Mouse (Mus musculus): ENCODE measurements around the gene P3h4. TPM values are rescaled to one million over a fixed set of nuclear protein-coding genes. Genes with fewer than 3 reads are reported as not detected.
"Not testable (repeated sequence)": the region's sequence is repeated elsewhere in the genome, so short reads cannot be mapped to it uniquely, and the experiment has no call there.

P3h4 gene
- total RNA-seq, 1 experiment from 2014 or later: 29.4 TPM

DNA sequence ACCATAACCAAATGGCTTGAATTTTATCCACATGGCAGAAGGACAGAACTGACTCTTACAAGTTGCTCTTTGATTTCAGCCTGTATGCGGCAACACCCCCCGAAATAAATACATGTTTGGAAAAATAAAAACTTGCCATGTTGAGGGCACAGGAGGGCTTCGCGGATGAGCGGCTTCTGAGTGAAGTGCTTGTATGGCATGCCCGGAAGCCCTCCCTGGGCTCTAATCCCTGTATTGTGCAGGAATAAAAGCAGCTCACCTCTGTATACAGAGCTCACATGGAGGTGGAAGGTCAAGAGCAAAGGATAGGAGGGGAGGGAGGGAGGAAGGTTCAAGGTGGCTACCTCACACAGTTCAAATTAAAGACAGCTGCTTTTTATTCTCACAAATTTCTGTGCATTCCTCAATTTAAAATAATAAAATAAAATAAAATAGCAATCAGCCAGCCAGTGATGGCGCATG, 22.7 kb downstream of the P3h4 start:
- DNase-seq: no peak

DNA sequence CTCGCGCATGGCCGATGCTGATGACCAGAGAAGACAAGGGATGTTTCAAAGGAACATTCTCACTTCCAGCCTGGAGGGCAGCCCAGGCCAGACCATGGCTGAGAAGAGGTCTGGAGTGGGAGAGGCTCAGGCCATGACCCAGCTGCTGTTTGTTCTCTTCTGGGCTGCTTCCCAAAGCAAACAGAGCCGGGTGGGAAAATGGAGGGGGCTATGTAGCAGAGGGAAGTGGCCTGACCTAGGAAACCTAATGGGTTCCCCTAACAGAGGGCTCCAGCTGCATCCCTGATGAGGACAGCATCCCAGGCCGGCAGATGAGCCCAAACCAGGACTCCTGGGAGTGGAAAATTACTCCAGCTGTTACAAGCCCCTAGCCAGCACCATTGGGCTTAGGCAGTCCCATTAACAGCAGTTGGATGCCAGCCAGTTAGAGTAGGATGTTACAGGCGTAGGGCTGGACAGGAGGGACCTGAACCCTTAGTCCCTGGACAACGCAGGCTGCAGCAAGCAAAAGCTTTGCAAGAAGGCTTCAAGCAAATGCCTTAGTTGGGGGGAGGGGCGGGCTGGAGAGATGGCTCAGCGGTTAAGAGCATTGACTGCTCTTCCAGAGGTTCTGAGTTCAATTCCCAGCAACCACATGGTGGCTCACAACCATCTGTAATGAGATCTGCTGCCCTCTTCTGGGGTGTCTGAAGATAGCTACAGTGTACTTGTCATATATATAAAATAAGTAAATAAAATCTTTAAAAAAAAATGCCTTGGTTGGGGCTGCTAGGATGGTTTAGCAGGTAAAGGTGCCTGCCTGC, 23.4 kb downstream of the P3h4 start:
- peak; percentile 40 for DNase-seq

- DNase-seq: no peak
Observed at GRCm38 (mm10) chr11:100389931-100390445, 24.6 kb downstream of the P3h4 start.

- peak; percentile 66 for DNase-seq
Observed at GRCm38 (mm10) chr11:100388588-100388987, 26.0 kb downstream of the P3h4 start.

- DNase-seq: no peak
Observed at GRCm38 (mm10) chr11:100387589-100388375, 26.9 kb downstream of the P3h4 start.

DNA sequence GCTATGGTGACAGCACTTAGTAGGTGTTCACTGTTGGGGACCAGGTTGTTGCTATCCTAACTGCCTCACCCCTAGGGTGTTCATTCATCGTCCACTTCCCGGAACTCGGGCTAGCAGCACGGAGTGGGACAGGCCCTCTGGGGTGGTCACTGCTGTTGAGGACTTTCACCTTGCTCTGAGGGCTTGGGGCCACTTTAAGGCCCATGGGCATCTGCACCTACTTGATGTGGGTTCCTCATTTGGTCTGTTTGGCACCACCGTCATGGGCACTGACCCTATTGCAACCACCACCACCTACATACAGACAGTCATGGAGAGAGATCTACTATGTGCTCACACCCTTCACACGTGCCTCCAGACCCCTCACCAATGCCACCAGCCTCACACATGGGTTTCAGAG, 27.5 kb downstream of the P3h4 start:
- DNase-seq: no peak

DNA sequence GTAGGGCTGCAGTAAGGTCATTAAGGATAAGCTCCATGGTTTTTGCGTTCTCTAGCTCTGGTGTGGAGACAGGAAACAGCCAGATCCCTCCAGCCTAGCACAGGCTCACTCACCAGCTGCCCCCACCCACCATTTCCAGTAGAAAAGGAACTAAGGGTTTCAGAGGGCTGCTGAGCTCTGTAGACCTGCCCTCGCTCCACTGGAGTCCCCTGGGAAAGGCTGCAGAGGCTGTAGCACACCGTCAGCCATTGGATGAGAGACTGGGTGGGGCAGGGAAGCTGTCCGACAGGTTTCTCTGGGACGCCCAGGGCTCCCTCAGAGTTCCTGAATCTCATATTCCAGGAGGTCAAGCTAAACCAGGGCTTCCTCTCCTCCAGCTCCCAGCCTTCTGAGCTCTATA, 28.1 kb downstream of the P3h4 start:
- no peak for DNase-seq

GRCm38 (mm10) chr11:100385016-100385415, 29.6 kb downstream of the P3h4 start:
- no peak for DNase-seq

GRCm38 (mm10) chr11:100382682-100383081, 32.0 kb downstream of the P3h4 start:
- DNase-seq: no peak

DNA sequence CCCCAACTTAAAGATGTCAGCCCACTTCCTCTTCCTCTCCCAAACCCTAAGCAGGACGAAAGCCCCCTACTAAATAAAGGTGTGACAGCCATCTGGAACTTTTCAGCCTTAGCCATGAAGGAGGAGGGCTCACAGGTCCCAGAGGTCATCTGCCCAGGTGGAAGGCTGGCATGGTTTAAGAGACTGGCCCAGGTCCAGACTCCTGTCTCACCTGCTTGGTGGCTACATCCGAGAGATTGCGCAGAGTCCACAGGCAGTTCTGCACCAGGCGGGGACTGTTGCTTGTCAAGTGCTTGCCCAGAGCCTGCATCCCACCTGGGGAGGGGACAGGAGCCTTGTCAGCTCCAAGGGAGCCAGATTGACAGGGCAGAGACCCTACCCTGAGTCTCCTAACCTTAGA, 35.3 kb downstream of the P3h4 start:
- DNase-seq: no peak

DNA sequence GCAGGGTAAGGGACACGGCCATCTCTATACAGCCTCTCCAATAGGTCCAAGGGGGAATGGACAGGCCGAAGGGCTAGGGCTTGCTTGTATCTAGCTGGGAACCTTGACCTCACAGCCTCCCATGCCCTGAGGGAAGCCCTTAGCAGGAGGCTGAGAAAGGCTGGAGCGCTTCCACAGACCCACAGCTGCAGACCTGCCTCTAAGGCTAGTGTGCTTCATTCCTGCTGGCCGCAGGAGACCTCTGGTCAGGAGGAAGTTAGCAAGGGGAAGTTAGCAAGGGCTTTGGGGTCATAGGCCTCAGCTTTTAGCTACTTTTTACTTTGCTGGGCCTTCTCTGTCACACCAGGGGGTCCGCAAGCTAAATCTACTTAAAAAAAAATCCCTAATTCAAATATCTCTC, 36.2 kb downstream of the P3h4 start:
- no peak for DNase-seq

DNA sequence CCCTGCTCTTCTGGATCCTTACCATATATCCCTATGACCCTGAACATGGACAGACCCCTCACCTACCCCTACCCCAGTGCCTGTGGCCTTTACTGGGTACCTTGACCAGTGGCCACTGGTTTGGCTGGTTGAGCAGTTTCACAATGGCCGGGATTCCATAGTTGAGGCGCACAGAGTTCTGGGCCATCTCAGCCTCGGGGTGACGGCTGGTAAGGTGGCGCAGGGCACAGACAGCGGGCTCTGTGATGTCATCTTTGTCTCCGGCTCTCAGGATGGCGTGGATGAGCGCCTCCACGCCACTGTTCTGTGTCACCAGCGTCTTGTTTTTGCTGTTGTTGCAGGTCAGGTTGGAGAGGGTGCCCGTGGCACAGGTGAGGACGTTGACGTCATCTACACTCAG, 36.6 kb downstream of the P3h4 start:
- DNase-seq: no peak

- no peak for DNase-seq
Observed at GRCm38 (mm10) chr11:100376746-100377389, 37.8 kb downstream of the P3h4 start.

DNA sequence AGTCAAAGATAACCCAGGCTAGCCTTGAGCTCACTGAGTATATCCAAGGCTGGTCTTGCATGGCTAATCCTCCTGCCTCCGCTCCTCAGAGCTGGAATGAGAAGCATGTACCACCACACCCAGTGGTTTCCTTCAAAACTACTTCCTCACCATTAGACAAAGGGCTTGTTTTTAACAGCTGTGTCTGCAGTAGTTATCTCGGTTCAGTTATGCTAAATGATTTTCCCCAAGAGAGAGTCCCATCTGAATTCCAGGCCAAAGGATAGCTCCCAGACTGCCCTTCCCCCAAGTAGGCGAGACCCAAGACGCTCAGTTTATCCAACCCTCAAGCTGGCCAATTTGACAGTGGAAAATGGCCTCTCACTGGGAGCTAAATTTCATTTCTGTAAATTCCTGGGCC, 38.6 kb downstream of the P3h4 start:
- no peak for DNase-seq

- DNase-seq: no peak
Observed at GRCm38 (mm10) chr11:100375127-100375526, 39.5 kb downstream of the P3h4 start.

DNA sequence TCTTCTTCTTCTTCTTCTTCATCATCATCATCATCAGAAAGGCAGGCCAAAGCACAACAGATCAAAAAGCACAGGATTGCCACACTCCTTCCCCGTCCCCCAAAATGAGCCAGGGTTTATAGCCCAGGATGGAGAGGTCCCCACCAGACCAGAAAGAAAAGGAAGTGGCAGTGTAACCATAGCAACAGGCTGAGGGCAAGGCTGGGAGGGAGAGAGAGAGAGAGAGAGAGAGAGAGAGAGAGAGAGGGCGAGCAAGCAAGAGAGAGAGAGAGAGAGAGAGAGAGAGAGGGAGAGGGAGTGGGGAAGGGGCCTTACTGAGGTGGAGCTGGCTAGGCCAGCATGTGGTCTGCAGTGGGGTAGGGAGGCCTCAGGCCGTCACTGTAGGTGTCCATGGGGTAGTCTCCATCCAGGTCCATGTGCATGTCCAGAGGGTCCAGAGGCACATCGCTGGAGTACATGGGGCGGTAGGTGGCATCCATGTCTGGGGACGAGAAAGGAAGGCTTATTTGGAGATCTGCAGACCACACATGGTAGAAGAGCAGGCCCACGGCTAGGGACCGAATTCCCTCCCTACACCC, 42.6 kb downstream of the P3h4 start:
- DNase-seq: no peak

GRCm38 (mm10) chr11:100369822-100370221, 44.8 kb downstream of the P3h4 start:
- no peak for DNase-seq

GRCm38 (mm10) chr11:100369145-100369544, 45.5 kb downstream of the P3h4 start:
- no peak for DNase-seq

DNA sequence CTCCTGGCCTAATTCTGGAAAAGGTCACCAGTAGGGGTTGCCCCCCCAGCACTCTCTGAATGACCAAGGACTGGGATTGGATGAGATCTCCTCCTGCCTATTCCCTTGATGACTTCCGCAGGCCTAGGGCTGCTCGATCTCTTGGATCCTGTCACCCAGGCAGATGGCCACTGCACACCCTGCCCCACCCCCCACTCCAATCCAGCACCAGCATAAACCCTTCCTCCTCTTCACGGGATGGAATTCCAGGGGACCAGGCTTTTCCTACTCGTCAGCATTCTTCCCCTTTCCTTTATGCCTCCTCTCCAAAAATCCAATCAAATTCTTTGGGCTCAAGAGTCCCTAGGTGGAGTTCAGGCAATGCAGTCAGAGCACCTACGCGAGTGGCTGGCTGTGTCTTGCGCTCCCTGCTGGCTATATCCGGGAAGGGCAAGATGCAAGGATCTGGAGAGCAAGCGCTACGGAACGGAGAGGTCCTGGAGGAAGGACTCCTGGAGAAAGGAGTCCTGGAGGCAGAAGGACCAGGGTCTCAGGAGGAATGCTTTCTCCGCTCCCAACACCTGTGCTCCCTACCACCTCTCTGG, 51.6 kb downstream of the P3h4 start:
- DNase-seq: peak; percentile 71

DNA sequence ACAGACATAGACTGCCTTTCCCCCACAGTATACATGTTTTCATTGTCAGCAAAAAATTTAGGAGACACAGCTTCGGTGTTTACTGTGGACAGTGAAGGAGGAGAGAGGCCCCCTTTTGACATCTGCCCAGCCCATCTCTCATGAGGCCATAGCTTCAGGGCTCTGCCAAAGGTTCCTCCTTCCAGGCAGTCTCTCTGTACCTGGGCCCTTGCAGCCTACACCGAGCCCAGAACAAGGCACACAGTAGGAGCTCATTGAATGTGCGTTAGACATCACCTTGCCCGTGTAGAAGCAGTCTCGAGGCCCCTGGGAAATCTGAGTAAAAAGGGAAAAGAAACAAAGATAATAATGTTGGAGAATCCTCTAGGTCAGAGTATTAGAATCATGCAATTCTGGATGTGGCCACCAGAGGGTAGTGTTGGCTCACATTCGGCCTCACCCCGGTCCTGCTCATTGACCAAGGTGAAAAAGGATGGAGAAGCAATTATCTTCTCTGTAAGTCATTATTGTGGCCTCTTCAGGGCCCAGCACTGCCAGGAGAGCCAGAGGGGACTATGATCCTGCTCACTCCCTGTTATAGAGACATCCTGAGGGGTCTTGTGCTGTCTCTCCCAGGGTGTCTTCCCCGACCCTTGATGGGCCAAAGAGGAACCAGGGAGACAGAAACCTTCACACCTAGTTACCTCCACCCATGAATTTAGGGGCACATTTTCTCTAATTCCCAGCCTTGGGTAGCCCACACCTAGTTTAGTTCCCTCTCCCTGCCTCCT, 52.2 kb downstream of the P3h4 start:
- DNase-seq: peak; percentile 71

- DNase-seq: not testable (repeated sequence)
Observed at GRCm38 (mm10) chr11:100361059-100361458, 53.6 kb downstream of the P3h4 start.
